In genomic region chr9:44417892-44418363, GRCm38 (mm10) we compare ENCODE assay signal across 8 mouse cellular contexts. TPM values are rescaled to one million over a fixed set of nuclear protein-coding genes. Genes with fewer than 3 reads are reported as not detected.
DNase-seq lines count a peak whose midpoint lies in the region; TF ChIP-seq lines count a peak whose summit lies in the region.

No protein-coding gene starts in this region.

- 0 out of 2 replicates have a peak overlapping the region, but pooled peaks have one; percentile 5 for H3K27ac ChIP-seq in cortical plate, adult 2 months (ENCODE audit: insufficient read depth, low read length)
- H3K27ac ChIP-seq in left cerebral cortex, adult 2 months: peak overlapping the region; percentile 88
- H3K27ac ChIP-seq in macrophage: peak overlapping the region; percentile 56

- TF ChIP-seq CTCF in cortical plate, adult 2 months (IDR thresholded peaks at IDR 0.05; ENCODE audit: extremely low read depth, insufficient read depth, low read length): peak; percentile 54
- peak; percentile 93 for TF ChIP-seq CTCF in left cerebral cortex, adult 2 months (IDR thresholded peaks at IDR 0.05)

- WGBS in macrophage (ENCODE audit: missing documents): 1% methylated on average over 38 of the region's 38 CpGs

- DNase-seq in adipocyte (ENCODE audit: low spot score): peak; percentile 95
- DNase-seq in gastrocnemius, adult 8-10 months (ENCODE audit: low spot score in 2 of 2): peak; percentile 90 to 93
- DNase-seq in hindlimb bud, embryonic 11.5 days (ENCODE audit: extremely low spot score, low read depth, low spot score): peak; percentile 83
- DNase-seq in left cerebral cortex, adult 2 months (ENCODE audit: extremely low spot score in 1 of 2, low spot score in 2 of 2): peak; percentile 94 to 96
- DNase-seq in retina, postnatal 7 days (ENCODE audit: low read depth, low spot score): peak; percentile 92
- DNase-seq in urinary bladder, adult 18-20 months (ENCODE audit: low spot score in 2 of 2): peak; percentile 91 to 97

- intact Hi-C loops in left cerebral cortex, adult 2 months (cut with DNase I): no loop called here

- peaks cover 14% of the 10 kb centered on the region; the same call in 1 of the 2 replicates for H3K36me3 ChIP-seq in macrophage (ENCODE audit: inconsistent target)

- H3K79me2 ChIP-seq in macrophage (ENCODE audit: inconsistent target): peaks cover 17% of the 10 kb centered on the region; the same call in 1 of the 2 replicates

- H3K4me3 ChIP-seq in cortical plate, adult 2 months (ENCODE audit: insufficient read depth, low read length): peak overlapping the region; percentile 58
- H3K4me3 ChIP-seq in left cerebral cortex, adult 2 months: peak overlapping the region; percentile 79
- peak overlapping the region; percentile 65 for H3K4me3 ChIP-seq in macrophage (ENCODE audit: inconsistent target)

- TF ChIP-seq POLR2A in cortical plate, adult 2 months (IDR thresholded peaks at IDR 0.05; ENCODE audit: extremely low read depth, insufficient read depth, low read length): no peak; the same call in none of the 2 replicates

- peaks cover 2% of the 10 kb centered on the region; the same call in 1 of the 2 replicates for H3K4me1 ChIP-seq in cortical plate, adult 2 months (ENCODE audit: control insufficient read depth, insufficient read depth, low read length)

RNA-seq across cellular contexts. Expression of gene Ccdc84, which starts 0.4 kb away (rescaled TPM):
- polyA plus RNA-seq in cortical plate, adult 2 months (2012; rRNA removed): 46.7 and 48.0 TPM in 2 replicates
- total RNA-seq in gastrocnemius, adult 8-10 months (2022): 1 to 10 TPM; 1.6 to 4.5 (median 3.4) TPM
- total RNA-seq in left cerebral cortex, adult 2 months (2021): 10 to 100 TPM; 19.9 to 22.2 TPM
- 100 to 1,000 TPM in 13 of 26 experiments, 10 to 100 TPM in 13; 44.0 to 155 (median 99.5) TPM for total RNA-seq in macrophage (2018; cell fraction: chromatin; rRNA removed)
- total RNA-seq in macrophage (2018; cell fraction: cytosol; rRNA removed): 10 to 100 TPM in 8 of 26 experiments, 1 to 10 TPM in 18; 4.7 to 13.4 (median 8.7) TPM
- 100 to 1,000 TPM in 4 of 26 experiments, 10 to 100 TPM in 22; 27.7 to 112 (median 65.8) TPM for total RNA-seq in macrophage (2018; cell fraction: nucleus; rRNA removed)
- 10.3 to 20.3 TPM (median 11.3 TPM) in 3 replicates for polyA plus RNA-seq in macrophage (2018)

RNA-seq across cellular contexts. Expression of gene Trappc4, which starts 10.5 kb away (rescaled TPM):
- polyA plus RNA-seq in cortical plate, adult 2 months (2012; rRNA removed): 83.8 and 88.1 TPM in 2 replicates
- 10 to 100 TPM; 17.5 to 23.0 (median 19.5) TPM for total RNA-seq in gastrocnemius, adult 8-10 months (2022)
- 10 to 100 TPM; 66.8 to 70.2 TPM for total RNA-seq in left cerebral cortex, adult 2 months (2021)
- 10 to 100 TPM in 25 of 26 experiments, 1 to 10 TPM in 1; 9.0 to 65.0 (median 30.3) TPM for total RNA-seq in macrophage (2018; cell fraction: chromatin; rRNA removed)
- 10 to 100 TPM; 55.8 to 78.6 (median 65.6) TPM for total RNA-seq in macrophage (2018; cell fraction: cytosol; rRNA removed)
- total RNA-seq in macrophage (2018; cell fraction: nucleus; rRNA removed): 10 to 100 TPM; 21.6 to 71.3 (median 44.7) TPM
- polyA plus RNA-seq in macrophage (2018): 45.6 to 95.6 TPM (median 69.5 TPM) in 3 replicates

RNA-seq across cellular contexts. Expression of gene Rps25, which starts 11.0 kb away (rescaled TPM):
- polyA plus RNA-seq in cortical plate, adult 2 months (2012; rRNA removed): 559 and 574 TPM in 2 replicates
- 100 to 1,000 TPM; 854 to 938 (median 914) TPM for total RNA-seq in gastrocnemius, adult 8-10 months (2022)
- 100 to 1,000 TPM; 644 to 664 TPM for total RNA-seq in left cerebral cortex, adult 2 months (2021)
- total RNA-seq in macrophage (2018; cell fraction: chromatin; rRNA removed): 100 to 1,000 TPM in 7 of 26 experiments, 10 to 100 TPM in 19; 48.2 to 259 (median 88.5) TPM
- total RNA-seq in macrophage (2018; cell fraction: cytosol; rRNA removed): 1,000 to 10,000 TPM in 13 of 26 experiments, 100 to 1,000 TPM in 13; 651 to 1,678 (median 1,040) TPM
- total RNA-seq in macrophage (2018; cell fraction: nucleus; rRNA removed): 100 to 1,000 TPM in 25 of 26 experiments, 10 to 100 TPM in 1; 73.3 to 248 (median 137) TPM
- polyA plus RNA-seq in macrophage (2018): 1,052 to 1,678 TPM (median 1,580 TPM) in 3 replicates

RNA-seq across cellular contexts. Expression of gene Slc37a4, which starts 21.3 kb away (rescaled TPM):
- polyA plus RNA-seq in cortical plate, adult 2 months (2012; rRNA removed): 49.9 and 58.8 TPM in 2 replicates
- 100 to 1,000 TPM in 3 of 4 experiments, 10 to 100 TPM in 1; 96.0 to 131 (median 127) TPM for total RNA-seq in gastrocnemius, adult 8-10 months (2022)
- total RNA-seq in left cerebral cortex, adult 2 months (2021): 10 to 100 TPM; 25.3 to 28.4 TPM
- 10 to 100 TPM in 10 of 26 experiments, 1 to 10 TPM in 16; 1.3 to 16.5 (median 5.8) TPM for total RNA-seq in macrophage (2018; cell fraction: chromatin; rRNA removed)
- 10 to 100 TPM in 11 of 26 experiments, 1 to 10 TPM in 15; 6.0 to 14.3 (median 9.6) TPM for total RNA-seq in macrophage (2018; cell fraction: cytosol; rRNA removed)
- total RNA-seq in macrophage (2018; cell fraction: nucleus; rRNA removed): 10 to 100 TPM in 15 of 26 experiments, 1 to 10 TPM in 11; 2.0 to 25.0 (median 10.6) TPM
- 4.7 to 13.1 TPM (median 12.6 TPM) in 3 replicates for polyA plus RNA-seq in macrophage (2018)

RNA-seq across cellular contexts. Expression of gene Foxr1, which starts 23.0 kb away (rescaled TPM):
- polyA plus RNA-seq in cortical plate, adult 2 months (2012; rRNA removed): 0.04 TPM in 1 of 2 replicates, not detected in the other
- total RNA-seq in gastrocnemius, adult 8-10 months (2022): not detected
- not detected for total RNA-seq in left cerebral cortex, adult 2 months (2021)
- total RNA-seq in macrophage (2018; cell fraction: chromatin; rRNA removed): not detected
- total RNA-seq in macrophage (2018; cell fraction: cytosol; rRNA removed): not detected
- total RNA-seq in macrophage (2018; cell fraction: nucleus; rRNA removed): not detected
- polyA plus RNA-seq in macrophage (2018): not detected in 3 replicates

Comparison
In these comparisons a context has a peak if more than half of its experiments do, and no peak if none do; other contexts are left out.
1. Peak in every context shown above with its lines: DNase-seq, H3K4me3 ChIP-seq and H3K27ac ChIP-seq.
2. H3K27ac ChIP-seq: peak in every context shown above with its lines; median percentile 88 in left cerebral cortex, adult 2 months; 56 in macrophage; 5 in cortical plate, adult 2 months.